Mouse (Mus musculus) telencephalon, adult 2 months (tissue): ENCODE data around the gene Dcaf8.
"Not testable (repeated sequence)": the region's sequence is repeated elsewhere in the genome, so short reads cannot be mapped to it uniquely, and the experiment has no call there.

Source experiments
- DNase-seq: peaks from one replicate; pipeline ENCODE4 v3.0.0-alpha.2; 2011; ENCODE audit warnings: low read depth, low spot score

Gene Dcaf8

DNA sequence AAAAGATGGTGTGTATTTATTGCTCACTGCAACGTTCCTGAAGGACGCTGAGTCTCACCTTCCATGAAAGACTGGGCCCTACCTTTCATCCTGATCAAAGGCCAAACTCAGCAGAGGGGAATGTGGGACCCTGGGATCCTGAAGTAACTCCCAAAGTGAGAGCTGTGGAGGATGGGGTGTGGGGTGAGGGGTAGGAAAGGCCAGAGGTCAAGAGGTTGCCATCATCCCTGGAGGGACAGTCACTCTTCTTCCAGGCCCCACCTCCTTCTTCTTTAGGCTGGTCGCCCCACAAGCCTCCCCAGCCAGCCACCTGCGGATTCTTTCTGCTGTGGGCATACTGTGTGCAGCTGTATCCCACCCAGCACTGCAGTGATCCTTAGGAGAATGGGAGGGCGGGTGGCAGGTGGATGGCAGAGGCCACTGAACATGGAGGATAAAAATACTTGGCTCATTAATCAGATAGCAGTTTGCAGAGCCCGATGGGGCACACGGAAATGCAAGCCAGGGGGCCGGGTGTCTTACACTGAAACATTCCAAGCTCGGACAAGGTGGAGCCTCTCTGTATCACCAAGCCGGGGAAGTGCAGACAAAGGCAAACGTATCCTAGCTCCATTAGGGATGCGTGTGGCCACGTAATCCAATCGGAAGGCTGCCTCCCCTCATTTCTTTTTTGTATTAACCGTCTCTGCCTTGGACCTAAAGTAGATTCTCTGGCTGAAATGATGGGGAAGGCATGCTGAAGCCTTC, 70.5 kb downstream of the Dcaf8 start:
- DNase-seq: no peak

DNA sequence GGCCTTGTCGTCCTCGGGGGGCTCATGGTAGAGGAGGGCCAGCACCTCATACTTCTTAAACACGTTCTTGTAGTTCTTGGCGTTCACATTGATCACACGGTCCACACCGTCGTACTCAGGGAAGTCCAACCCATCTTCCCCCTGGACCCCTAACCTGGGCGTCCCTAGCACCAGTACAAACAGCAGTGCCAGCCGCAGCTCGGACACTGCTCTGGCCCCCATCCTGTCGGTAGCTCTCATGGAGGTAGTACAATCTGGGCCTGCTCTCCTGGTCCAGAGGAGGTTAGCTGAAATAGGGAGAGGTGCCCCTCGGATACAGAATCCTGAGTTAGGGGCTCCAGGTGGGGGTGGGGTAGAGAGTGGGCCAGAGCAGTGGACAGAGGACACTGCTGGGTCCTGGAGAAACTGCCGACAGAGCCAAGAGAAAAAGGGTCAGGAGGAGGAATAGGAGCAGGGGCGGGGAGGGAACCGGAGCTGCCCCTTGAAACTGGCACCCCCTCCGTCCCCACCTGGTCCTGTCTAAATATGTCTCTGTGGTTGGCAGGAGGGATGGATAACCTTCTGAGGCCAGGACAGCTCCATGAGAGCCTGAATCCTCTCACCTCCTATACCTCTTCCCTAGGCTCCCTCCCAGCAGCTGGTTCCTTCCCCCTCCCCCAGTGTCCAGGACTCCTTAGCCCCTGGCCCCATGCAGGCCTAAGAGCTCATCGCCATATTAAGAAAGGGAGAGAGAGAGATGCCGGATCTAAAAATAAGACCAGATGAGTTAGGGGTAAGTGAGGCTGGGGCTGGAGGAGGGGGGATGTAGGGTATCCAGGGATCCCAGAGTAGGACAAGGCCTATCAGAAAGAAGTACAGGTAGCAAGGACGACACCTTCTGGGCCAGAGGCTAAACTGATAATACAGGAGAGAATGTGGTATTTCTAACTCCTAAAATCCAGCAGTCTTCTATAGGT, 71.8 kb downstream of the Dcaf8 start, which contains the start of gene Casq1:
TSS of gene Casq1 (minus strand) at position 418 of the 956 bp plus-strand sequence.
- no peak for DNase-seq

GRCm38 (mm10) chr1:172220414-172220813, 72.5 kb downstream of the Dcaf8 start:
- no peak for DNase-seq

GRCm38 (mm10) chr1:172221297-172222063, 73.6 kb downstream of the Dcaf8 start:
- no peak for DNase-seq

DNA sequence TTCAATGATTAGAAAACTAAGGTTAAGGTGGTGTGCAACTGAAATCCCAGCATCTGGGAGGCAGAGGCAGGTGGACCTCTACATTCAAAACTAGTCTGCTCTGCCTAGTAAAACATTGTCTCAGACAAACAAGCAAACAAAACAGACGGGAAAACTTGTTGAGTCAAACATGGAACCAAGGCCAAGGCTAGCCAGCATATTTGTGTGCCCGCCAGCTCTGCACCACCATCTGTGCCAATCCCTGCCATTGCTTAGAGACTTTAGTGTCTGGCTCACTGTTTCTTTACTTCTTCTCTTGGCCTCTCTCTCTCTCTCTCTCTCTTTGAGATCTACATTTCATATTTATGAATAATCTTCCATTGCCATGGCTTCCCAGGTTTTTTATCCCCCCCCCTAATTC, 80.3 kb downstream of the Dcaf8 start:
- no peak for DNase-seq

- DNase-seq: no peak
Observed at GRCm38 (mm10) chr1:172229215-172229614, 81.3 kb downstream of the Dcaf8 start.

GRCm38 (mm10) chr1:172240945-172241708, 93.2 kb downstream of the Dcaf8 start:
- DNase-seq: no peak

GRCm38 (mm10) chr1:172242401-172242800, 94.5 kb downstream of the Dcaf8 start:
- DNase-seq: no peak

GRCm38 (mm10) chr1:172243547-172244205, 95.8 kb downstream of the Dcaf8 start:
- DNase-seq: no peak

GRCm38 (mm10) chr1:172244645-172245044, 96.8 kb downstream of the Dcaf8 start:
- not testable (repeated sequence) for DNase-seq
